Mouse (Mus musculus): ENCODE results near the gene Frmd4b.

DNA sequence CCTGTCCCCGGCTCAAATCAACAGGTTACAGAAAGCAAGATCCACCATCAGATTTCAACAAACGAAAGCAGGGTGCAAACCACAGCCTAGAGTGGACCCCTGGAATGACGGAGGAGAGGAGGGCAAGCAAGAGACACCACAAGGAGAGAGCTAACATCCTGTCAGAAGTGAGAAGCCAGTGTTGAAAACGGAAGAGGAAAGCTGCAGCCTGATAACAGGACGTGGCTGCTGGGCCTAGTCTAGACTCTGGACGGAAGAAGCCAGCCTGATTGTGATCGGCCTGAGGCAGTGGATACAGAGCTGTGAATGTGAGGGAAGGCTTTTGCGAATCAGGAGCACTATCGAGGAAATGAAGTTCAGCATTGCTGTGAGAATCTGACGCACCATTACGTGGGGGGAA lies 296.2 kb downstream of the Frmd4b start:
- TF ChIP-seq CTCF (IDR thresholded peaks at IDR 0.05; ENCODE audit: low read depth, low read length) (no peak), POLR2A (IDR thresholded peaks at IDR 0.05; ENCODE audit: extremely low read depth, insufficient read depth, low read length) (no peak)

All from liver, adult 2 months (tissue).